8 mouse cellular contexts compared by ENCODE assay signal in the genomic region with DNA sequence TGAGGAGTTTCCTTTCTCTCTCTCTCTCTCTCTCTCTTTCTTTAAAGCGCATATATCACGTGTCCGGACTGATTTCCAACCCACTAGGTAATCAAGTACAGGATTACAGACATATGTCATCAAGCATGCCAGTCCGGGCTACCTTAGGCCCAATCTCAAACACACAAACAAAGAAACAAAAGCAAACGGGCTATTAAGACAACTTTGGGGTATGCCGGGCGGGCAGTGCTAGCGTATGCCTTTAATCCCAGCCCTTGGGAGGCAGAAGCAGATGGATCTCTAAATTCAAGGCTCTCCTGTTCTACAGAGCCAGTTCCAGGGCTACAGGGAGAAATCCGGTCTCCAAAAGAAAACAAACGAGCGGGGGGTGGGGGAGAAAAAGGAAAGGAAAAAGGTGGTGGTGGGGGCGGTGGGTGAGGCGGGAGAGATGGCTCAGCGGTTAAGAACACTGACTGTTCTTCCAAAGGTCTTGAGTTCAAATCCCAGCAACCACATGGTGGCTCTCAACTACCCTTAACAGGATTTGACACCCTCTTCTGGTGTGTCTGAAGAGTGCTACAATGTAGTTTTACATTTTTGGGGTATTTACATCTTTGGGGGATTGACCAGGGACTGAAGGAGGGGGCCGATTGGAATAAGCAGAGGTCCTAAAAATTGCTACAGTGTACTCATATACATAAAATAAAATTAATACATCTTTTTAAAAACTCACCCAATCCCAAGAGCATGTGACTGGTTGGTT. TPM values are rescaled to one million over a fixed set of nuclear protein-coding genes. Genes with fewer than 3 reads are reported as not detected.
DNase-seq lines count a peak whose midpoint lies in the region; ATAC-seq and TF ChIP-seq lines count a peak whose summit lies in the region.

No protein-coding gene starts in this region.

- peak overlapping the region; percentile 64 for H3K4me3 ChIP-seq in heart, adult 2 months
- peak overlapping the region; percentile 77 for H3K4me3 ChIP-seq in forebrain, embryonic 10.5 days
- H3K4me3 ChIP-seq in limb, embryonic 14.5 days (replicated peaks; ENCODE audit: low read length): peak overlapping the region; percentile 69
- peak overlapping the region; percentile 68 for H3K4me3 ChIP-seq in stomach, embryonic 14.5 days (ENCODE audit: low read depth, low read length)

- WGBS in heart, adult 2 months: 6% methylated on average over 15 of the region's 15 CpGs
- 9% methylated on average over 15 of the region's 15 CpGs for WGBS in forebrain, embryonic 10.5 days
- WGBS in limb, embryonic 14.5 days: 9% methylated on average over 15 of the region's 15 CpGs
- whole genome bisulfite sequencing in stomach, embryonic 14.5 days: 6% methylated on average over 15 of the region's 15 CpGs

- peak in 1 of 2 experiments; percentile 50 for DNase-seq in heart, adult 2 months
- no peak for DNase-seq in heart, postnatal 25 days (ENCODE audit: low spot score)
- no peak for DNase-seq in forebrain, embryonic 10.5 days (ENCODE audit: extremely low spot score, low spot score)
- no peak for DNase-seq in limb, embryonic 14.5 days (ENCODE audit: low spot score)
- DNase-seq in ovary, postnatal 36 days (ENCODE audit: low spot score): no peak
- DNase-seq in right cerebral cortex, postnatal 36 days (ENCODE audit: low spot score in 2 of 2): no peak

- peak; percentile 46 for ATAC-seq in CD4-positive, CD25-positive, alpha-beta regulatory T cell, adult 4 months
- peak; percentile 51 for ATAC-seq in limb, embryonic 14.5 days (ENCODE audit: low FRiP score, low read depth)
- ATAC-seq in stomach, embryonic 14.5 days (ENCODE audit: insufficient number of reproducible peaks, insufficient read depth, low FRiP score, low read depth): peak; percentile 44; the same call in 1 of the 2 replicates

- peak; percentile 39 for TF ChIP-seq CTCF in heart, adult 2 months (IDR thresholded peaks at IDR 0.05)

- H3K79me2 ChIP-seq in heart, adult 2 months (replicated peaks; ENCODE audit: control insufficient read depth, insufficient read depth, low read length): no peaks in the 10 kb centered on the region

- no peaks in the 10 kb centered on the region for H3K36me3 ChIP-seq in heart, adult 2 months (ENCODE audit: control insufficient read depth, insufficient read depth, low read length)
- peaks cover 23% of the 10 kb centered on the region for H3K36me3 ChIP-seq in forebrain, embryonic 10.5 days (replicated peaks)
- H3K36me3 ChIP-seq in limb, embryonic 14.5 days (ENCODE audit: control insufficient read depth, insufficient read depth, low read length): peaks cover 3% of the 10 kb centered on the region; the same call in 1 of the 2 replicates
- H3K36me3 ChIP-seq in stomach, embryonic 14.5 days (ENCODE audit: control insufficient read depth, insufficient read depth, low read length): no peaks in the 10 kb centered on the region; the same call in 1 of the 2 replicates

- peak overlapping the region; percentile 77 for H3K9ac ChIP-seq in heart, adult 2 months (ENCODE audit: low read depth, low read length)
- H3K9ac ChIP-seq in limb, embryonic 14.5 days (ENCODE audit: low read depth, low read length, severe bottlenecking): peak overlapping the region; percentile 88
- H3K9ac ChIP-seq in stomach, embryonic 14.5 days (replicated peaks; ENCODE audit: low read depth, low read length): peak overlapping the region; percentile 81

- H3K9me3 ChIP-seq in forebrain, embryonic 10.5 days: no peaks in the 10 kb centered on the region
- H3K9me3 ChIP-seq in limb, embryonic 14.5 days (ENCODE audit: control insufficient read depth, low read length): no peaks in the 10 kb centered on the region
- H3K9me3 ChIP-seq in stomach, embryonic 14.5 days (ENCODE audit: control insufficient read depth, low read depth, low read length): no peaks in the 10 kb centered on the region

- no peak for TF ChIP-seq EP300 in heart, adult 2 months (IDR thresholded peaks at IDR 0.05; ENCODE audit: insufficient read depth, low read depth, low read length)

- H3K27ac ChIP-seq in heart, adult 2 months: peak overlapping the region; percentile 98
- peak overlapping the region; percentile 99 for H3K27ac ChIP-seq in forebrain, embryonic 10.5 days
- peak overlapping the region; percentile 100 for H3K27ac ChIP-seq in limb, embryonic 14.5 days (replicated peaks; ENCODE audit: low read depth, low read length)
- H3K27ac ChIP-seq in stomach, embryonic 14.5 days (ENCODE audit: low read length): peak overlapping the region; percentile 100

- TF ChIP-seq POLR2A in heart, adult 2 months (IDR thresholded peaks at IDR 0.05; ENCODE audit: insufficient read depth, low read depth, low read length): no peak
- no peak for TF ChIP-seq POLR2A in limb, embryonic 14.5 days (IDR thresholded peaks at IDR 0.05; ENCODE audit: borderline replicate concordance, extremely low read depth, insufficient read depth, insufficient read length)

- intact Hi-C loops in heart, adult 2 months (cut with DNase I): loop anchor here (2.0 to 5.0 kb wide), 4 partner anchors 13 to 57 kb away; partner anchors contain the start of gene Sbno1
- intact Hi-C loops in heart, postnatal 25 days (cut with DNase I): loop anchor here (5.0 kb wide), 2 partner anchors 37 to 53 kb away; no protein-coding TSS in a partner anchor

- H3K4me2 ChIP-seq in limb, embryonic 14.5 days (replicated peaks; ENCODE audit: low read depth, low read length, severe bottlenecking): peak overlapping the region; percentile 52
- H3K4me2 ChIP-seq in stomach, embryonic 14.5 days (replicated peaks; ENCODE audit: low read depth, low read length): peak overlapping the region; percentile 64

- H3K4me1 ChIP-seq in heart, adult 2 months (ENCODE audit: control insufficient read depth, insufficient read depth, low read length): peaks cover 2% of the 10 kb centered on the region
- peaks cover 19% of the 10 kb centered on the region for H3K4me1 ChIP-seq in forebrain, embryonic 10.5 days
- peaks cover 8% of the 10 kb centered on the region for H3K4me1 ChIP-seq in limb, embryonic 14.5 days (ENCODE audit: control insufficient read depth, insufficient read depth, low read length)
- peaks cover 4% of the 10 kb centered on the region; the same call in 1 of the 2 replicates for H3K4me1 ChIP-seq in stomach, embryonic 14.5 days (ENCODE audit: control insufficient read depth, insufficient read depth, low read length)

- no peaks in the 10 kb centered on the region for H3K27me3 ChIP-seq in heart, adult 2 months (ENCODE audit: control insufficient read depth, insufficient read depth, low read length)
- no peaks in the 10 kb centered on the region for H3K27me3 ChIP-seq in forebrain, embryonic 10.5 days (ENCODE audit: poor library complexity, severe bottlenecking)
- H3K27me3 ChIP-seq in limb, embryonic 14.5 days (ENCODE audit: control insufficient read depth, insufficient read depth, low read length): no peaks in the 10 kb centered on the region
- no peaks in the 10 kb centered on the region for H3K27me3 ChIP-seq in stomach, embryonic 14.5 days (ENCODE audit: control insufficient read depth, insufficient read depth, low read length)

RNA-seq across cellular contexts. Expression of gene Snrnp35, which starts 0.9 kb away (rescaled TPM):
- total RNA-seq in heart, adult 2 months (2021): 10 to 100 TPM; 10.5 to 14.5 TPM
- polyA plus RNA-seq in heart, adult 2 months (2012; rRNA removed): 2.4 and 4.5 TPM in 2 replicates
- total RNA-seq in heart, postnatal 25 days (2021): 10 to 100 TPM; 10.0 to 12.7 TPM
- polyA plus RNA-seq in CD4-positive, CD25-positive, alpha-beta regulatory T cell, adult 4 months (2017; shearing (Covaris generic)): 10 to 100 TPM in 1 of 2 experiments, 1 to 10 TPM in 1; 4.7 to 14.2 TPM
- polyA plus RNA-seq in forebrain, embryonic 10.5 days (2016; fragmentation: Nextera tagmentation; extraction: Ambion mirVana): 35.8 and 37.2 TPM in 2 replicates
- 8.1 and 17.1 TPM in 2 replicates for polyA plus RNA-seq in limb, embryonic 14.5 days (2012; rRNA removed)
- polyA plus RNA-seq in limb, embryonic 14.5 days (2014; fragmentation: Nextera tagmentation; extraction: Ambion mirVana): 10.7 and 12.2 TPM in 2 replicates
- 11.5 and 14.2 TPM in 2 replicates for polyA plus RNA-seq in stomach, embryonic 14.5 days (2014; fragmentation: Nextera tagmentation; extraction: Ambion mirVana)

RNA-seq across cellular contexts. Expression of gene Rilpl2, which starts 5.7 kb away (rescaled TPM):
- total RNA-seq in heart, adult 2 months (2021): 1 to 10 TPM; 6.8 to 9.1 TPM
- 6.9 and 8.4 TPM in 2 replicates for polyA plus RNA-seq in heart, adult 2 months (2012; rRNA removed)
- 1 to 10 TPM; 7.9 to 9.4 TPM for total RNA-seq in heart, postnatal 25 days (2021)
- polyA plus RNA-seq in CD4-positive, CD25-positive, alpha-beta regulatory T cell, adult 4 months (2017; shearing (Covaris generic)): 10 to 100 TPM; 51.3 to 54.0 TPM
- 22.7 and 24.2 TPM in 2 replicates for polyA plus RNA-seq in forebrain, embryonic 10.5 days (2016; fragmentation: Nextera tagmentation; extraction: Ambion mirVana)
- polyA plus RNA-seq in limb, embryonic 14.5 days (2012; rRNA removed): 34.7 and 36.3 TPM in 2 replicates
- polyA plus RNA-seq in limb, embryonic 14.5 days (2014; fragmentation: Nextera tagmentation; extraction: Ambion mirVana): 36.9 and 39.2 TPM in 2 replicates
- polyA plus RNA-seq in stomach, embryonic 14.5 days (2014; fragmentation: Nextera tagmentation; extraction: Ambion mirVana): 30.6 and 31.7 TPM in 2 replicates

RNA-seq across cellular contexts. Expression of gene Kmt5a, which starts 44.1 kb away (rescaled TPM):
- 100 to 1,000 TPM; 191 to 210 TPM for total RNA-seq in heart, adult 2 months (2021)
- 136 and 162 TPM in 2 replicates for polyA plus RNA-seq in heart, adult 2 months (2012; rRNA removed)
- total RNA-seq in heart, postnatal 25 days (2021): 100 to 1,000 TPM; 221 to 226 TPM
- polyA plus RNA-seq in CD4-positive, CD25-positive, alpha-beta regulatory T cell, adult 4 months (2017; shearing (Covaris generic)): 10 to 100 TPM; 19.8 to 19.9 TPM
- 41.0 and 41.6 TPM in 2 replicates for polyA plus RNA-seq in forebrain, embryonic 10.5 days (2016; fragmentation: Nextera tagmentation; extraction: Ambion mirVana)
- polyA plus RNA-seq in limb, embryonic 14.5 days (2012; rRNA removed): 96.7 and 101 TPM in 2 replicates
- polyA plus RNA-seq in limb, embryonic 14.5 days (2014; fragmentation: Nextera tagmentation; extraction: Ambion mirVana): 70.9 and 91.4 TPM in 2 replicates
- 52.9 and 59.8 TPM in 2 replicates for polyA plus RNA-seq in stomach, embryonic 14.5 days (2014; fragmentation: Nextera tagmentation; extraction: Ambion mirVana)

RNA-seq across cellular contexts. Expression of gene Rilpl1, which starts 47.4 kb away (rescaled TPM):
- total RNA-seq in heart, adult 2 months (2021): 100 to 1,000 TPM; 189 to 251 TPM
- polyA plus RNA-seq in heart, adult 2 months (2012; rRNA removed): 166 and 182 TPM in 2 replicates
- 100 to 1,000 TPM; 191 to 222 TPM for total RNA-seq in heart, postnatal 25 days (2021)
- polyA plus RNA-seq in CD4-positive, CD25-positive, alpha-beta regulatory T cell, adult 4 months (2017; shearing (Covaris generic)): 1 to 10 TPM in 1 of 2 experiments, under 1 TPM in 1; 0.62 to 1.1 TPM
- polyA plus RNA-seq in forebrain, embryonic 10.5 days (2016; fragmentation: Nextera tagmentation; extraction: Ambion mirVana): 18.1 and 23.4 TPM in 2 replicates
- polyA plus RNA-seq in limb, embryonic 14.5 days (2012; rRNA removed): 17.8 and 22.4 TPM in 2 replicates
- 23.2 and 28.0 TPM in 2 replicates for polyA plus RNA-seq in limb, embryonic 14.5 days (2014; fragmentation: Nextera tagmentation; extraction: Ambion mirVana)
- polyA plus RNA-seq in stomach, embryonic 14.5 days (2014; fragmentation: Nextera tagmentation; extraction: Ambion mirVana): 14.9 and 16.8 TPM in 2 replicates

RNA-seq across cellular contexts. Expression of gene Tmed2, which starts 56.7 kb away (rescaled TPM):
- total RNA-seq in heart, adult 2 months (2021): 100 to 1,000 TPM; 167 to 194 TPM
- polyA plus RNA-seq in heart, adult 2 months (2012; rRNA removed): 80.9 and 150 TPM in 2 replicates
- total RNA-seq in heart, postnatal 25 days (2021): 100 to 1,000 TPM; 165 to 178 TPM
- 10 to 100 TPM; 35.7 to 51.2 TPM for polyA plus RNA-seq in CD4-positive, CD25-positive, alpha-beta regulatory T cell, adult 4 months (2017; shearing (Covaris generic))
- polyA plus RNA-seq in forebrain, embryonic 10.5 days (2016; fragmentation: Nextera tagmentation; extraction: Ambion mirVana): 474 and 480 TPM in 2 replicates
- 260 and 264 TPM in 2 replicates for polyA plus RNA-seq in limb, embryonic 14.5 days (2012; rRNA removed)
- polyA plus RNA-seq in limb, embryonic 14.5 days (2014; fragmentation: Nextera tagmentation; extraction: Ambion mirVana): 594 and 615 TPM in 2 replicates
- 519 and 589 TPM in 2 replicates for polyA plus RNA-seq in stomach, embryonic 14.5 days (2014; fragmentation: Nextera tagmentation; extraction: Ambion mirVana)
